Mouse (Mus musculus) ES-Bruce4 (cell line): ENCODE results near the gene 1700001J03Rik. TPM values are rescaled to one million over a fixed set of nuclear protein-coding genes. Genes with fewer than 3 reads are reported as not detected.

ENCODE experiments used
- H3K27ac ChIP-seq: 2 replicates; pipeline ENCODE4 v1.5.1; 2012; ENCODE audit warnings: low read length, inconsistent platforms; ENCODE audit not compliant: insufficient read depth
- H3K27me3 ChIP-seq: 2 replicates; pipeline ENCODE4 v1.6.1; 2012; ENCODE audit warnings: mild to moderate bottlenecking, low read length, inconsistent platforms; ENCODE audit not compliant: control insufficient read depth, poor library complexity, insufficient read depth, severe bottlenecking
- H3K36me3 ChIP-seq: 2 replicates; pipeline ENCODE4 v1.6.1; 2012; ENCODE audit warnings: inconsistent platforms, mild to moderate bottlenecking, low read length, moderate library complexity; ENCODE audit not compliant: control insufficient read depth, poor library complexity, insufficient read depth, severe bottlenecking
- H3K4me1 ChIP-seq: one replicate; pipeline ENCODE4 v1.8.1; 2011; ENCODE audit warnings: low read length; ENCODE audit not compliant: control insufficient read depth, insufficient read depth
- H3K4me3 ChIP-seq: 2 replicates; pipeline ENCODE4 v1.5.1; 2011; ENCODE audit warnings: low read depth, mild to moderate bottlenecking, low read length
- H3K9ac ChIP-seq: 2 replicates; pipeline ENCODE4 v1.6.1; 2012; ENCODE audit warnings: low read depth, mild to moderate bottlenecking, inconsistent platforms; ENCODE audit not compliant: poor library complexity, severe bottlenecking
- H3K9me3 ChIP-seq: replicated peaks from 2 replicates; pipeline ENCODE4 v1.6.1; 2012; ENCODE audit warnings: mild to moderate bottlenecking, low read length, inconsistent platforms; ENCODE audit not compliant: control insufficient read depth, poor library complexity, insufficient read depth, severe bottlenecking
- CTCF ChIP-seq: IDR thresholded peaks from one replicate; pipeline ENCODE4 v1.8.1; 2011; ENCODE audit warnings: low read depth, low read length
- EP300 ChIP-seq: IDR thresholded peaks from 2 replicates; pipeline ENCODE4 v1.6.1; 2011; ENCODE audit warnings: low read depth, low read length; ENCODE audit not compliant: insufficient read depth
- POLR2A ChIP-seq: IDR thresholded peaks from one replicate; pipeline ENCODE4 v1.8.1; 2011; ENCODE audit warnings: low read length; ENCODE audit not compliant: insufficient read depth
- polyA plus RNA-seq: library from polyadenylated mRNA; stranded (reverse); fragments of >200 nt; gene quantifications from 2 replicates; pipeline ENCODE4 v1.2.4, GENCODE M21; 2011; ENCODE audit warnings: low read depth; ENCODE audit not compliant: missing spikeins, insufficient read depth, insufficient read length

The 1700001J03Rik gene
- polyA plus RNA-seq, 1 experiment, result 0.94 TPM

DNA sequence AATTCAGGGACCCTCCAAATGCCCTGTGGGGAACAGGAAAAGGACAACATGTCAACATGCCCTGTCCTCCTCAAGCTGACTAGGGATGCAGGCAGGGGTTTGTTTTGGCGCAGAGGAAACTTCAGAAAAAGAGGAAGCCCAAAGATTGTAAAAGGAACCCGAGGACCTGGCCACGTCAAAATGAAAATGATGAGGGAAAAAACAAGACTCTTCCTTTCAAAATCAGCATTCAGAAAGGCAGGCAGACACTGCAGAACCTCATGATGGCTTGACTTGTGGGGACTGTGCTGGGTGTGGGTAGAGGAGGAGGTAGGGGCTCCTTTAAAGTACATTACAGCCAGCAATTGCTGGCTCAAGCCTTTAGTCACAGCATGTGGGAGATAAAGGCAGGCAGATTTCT, 34.6 kb downstream of the 1700001J03Rik start:
- no peak overlapping the region for H3K4me3 ChIP-seq
- no peaks in the 10 kb centered on the region for H3K36me3 ChIP-seq
- H3K27ac ChIP-seq, result no peak overlapping the region
- H3K9ac ChIP-seq, result no peak overlapping the region
- no peaks in the 10 kb centered on the region for H3K4me1 ChIP-seq
- H3K27me3 ChIP-seq, result no peaks in the 10 kb centered on the region
- no peak for TF ChIP-seq EP300
- TF ChIP-seq POLR2A, result no peak
- no peaks in the 10 kb centered on the region for H3K9me3 ChIP-seq

DNA sequence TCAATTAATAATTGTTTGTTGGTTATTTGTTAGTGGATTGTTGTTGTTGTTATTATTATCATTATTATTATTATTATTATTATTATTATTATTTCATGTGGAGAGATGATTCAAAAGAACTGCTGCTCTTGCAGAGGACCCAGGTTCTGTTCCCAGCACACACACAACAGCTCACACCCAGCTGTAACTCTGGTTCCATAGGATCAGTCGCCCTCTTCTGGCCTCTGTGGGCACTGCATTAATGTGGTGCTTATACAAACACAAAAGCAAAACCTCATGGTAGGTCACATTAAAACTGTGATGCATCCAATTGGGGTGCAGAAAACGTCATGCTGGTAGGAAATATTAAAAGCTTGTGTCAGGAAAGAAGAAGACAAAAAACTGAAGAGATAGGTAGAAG, 37.2 kb downstream of the 1700001J03Rik start:
- H3K9ac ChIP-seq, result no peak overlapping the region
- H3K4me3 ChIP-seq, result no peak overlapping the region
- no peaks in the 10 kb centered on the region for H3K27me3 ChIP-seq
- H3K36me3 ChIP-seq, result no peaks in the 10 kb centered on the region
- H3K9me3 ChIP-seq, result no peaks in the 10 kb centered on the region
- H3K4me1 ChIP-seq, result no peaks in the 10 kb centered on the region
- TF ChIP-seq CTCF (peak; percentile 18), POLR2A (no peak)
- H3K27ac ChIP-seq, result no peak overlapping the region

Other genes starting within 250 kb of the 1700001J03Rik start
- gene Cyp3a25, start 175.7 kb downstream of the 1700001J03Rik start, polyA plus RNA-seq, result not detected in 2 replicates
- gene Cyp3a59, start 106.0 kb downstream of the 1700001J03Rik start, polyA plus RNA-seq, result not detected in 2 replicates
- not detected in 2 replicates for gene Gm5565, start 24.8 kb downstream of the 1700001J03Rik start, polyA plus RNA-seq
- gene Gm6309, start 14.6 kb downstream of the 1700001J03Rik start, polyA plus RNA-seq, result not detected in 2 replicates
- gene Rnf6, start 36.3 kb upstream of the 1700001J03Rik start, polyA plus RNA-seq, result 29.6 and 40.2 TPM in 2 replicates
- 76.5 and 81.2 TPM in 2 replicates for gene Cdk8, start 45.9 kb upstream of the 1700001J03Rik start, polyA plus RNA-seq
- gene Wasf3, start 199.7 kb upstream of the 1700001J03Rik start, polyA plus RNA-seq, result 32.3 and 33.1 TPM in 2 replicates